Mouse (Mus musculus) hindbrain, embryonic 12.5 days (tissue): Measurements from ENCODE around the gene Rab6a. TPM values are rescaled to one million over a fixed set of nuclear protein-coding genes. Genes with fewer than 3 reads are reported as not detected.
A peak's percentile ranks its signal among the peaks of the same experiment; 100 is the strongest.

Experiments
- ATAC-seq: fragments of 200-750 bp; cut with Nextera tagmentation; 2 replicates; pipeline ENCODE4 v1.8.0; 2017; ENCODE audit warnings: moderate TSS enrichment; ENCODE audit not compliant: low FRiP score
- H3K27ac ChIP-seq: fragments of 300-500 bp; sonication (generic); 2 replicates; pipeline ENCODE4 v1.5.1; 2016; ENCODE audit warnings: mild to moderate bottlenecking
- H3K27me3 ChIP-seq: fragments of 300-500 bp; sonication (generic); 2 replicates; pipeline ENCODE4 v1.6.1; 2016; ENCODE audit warnings: mild to moderate bottlenecking
- H3K36me3 ChIP-seq: fragments of 300-500 bp; sonication (generic); 2 replicates; pipeline ENCODE4 v1.6.1; 2016; ENCODE audit warnings: mild to moderate bottlenecking
- H3K4me1 ChIP-seq: fragments of 300-500 bp; sonication (generic); 2 replicates; pipeline ENCODE4 v1.6.1; 2016
- H3K4me2 ChIP-seq: fragments of 300-500 bp; sonication (generic); replicated peaks from 2 replicates; pipeline ENCODE4 v1.6.1; 2016; ENCODE audit warnings: mild to moderate bottlenecking
- H3K4me3 ChIP-seq: fragments of 300-500 bp; sonication (generic); 2 replicates; pipeline ENCODE4 v1.5.1; 2016; ENCODE audit warnings: mild to moderate bottlenecking
- H3K9ac ChIP-seq: fragments of 300-500 bp; sonication (generic); 2 replicates; pipeline ENCODE4 v1.6.1; 2016; ENCODE audit warnings: mild to moderate bottlenecking, moderate library complexity
- H3K9me3 ChIP-seq: fragments of 300-500 bp; sonication (generic); replicated peaks from 2 replicates; pipeline ENCODE4 v1.6.1; 2016; ENCODE audit warnings: mild to moderate bottlenecking
- WGBS: fragments of 180-500 bp; shearing (Covaris S2); methylation state at CpG from one replicate; pipeline ENCODE4 v1.1.7; 2016; 5-methylcytosine and 5-hydroxymethylcytosine counted together
- polyA plus RNA-seq: library from polyadenylated mRNA; unstranded; fragments of >200 nt; fragmentation: Nextera tagmentation; extraction: Ambion mirVana; gene quantifications from 2 replicates; pipeline ENCODE4 v1.2.1, GENCODE M21; 2016

Gene Rab6a
- polyA plus RNA-seq, 1 experiment from 2014 or later, result 194 TPM

DNA sequence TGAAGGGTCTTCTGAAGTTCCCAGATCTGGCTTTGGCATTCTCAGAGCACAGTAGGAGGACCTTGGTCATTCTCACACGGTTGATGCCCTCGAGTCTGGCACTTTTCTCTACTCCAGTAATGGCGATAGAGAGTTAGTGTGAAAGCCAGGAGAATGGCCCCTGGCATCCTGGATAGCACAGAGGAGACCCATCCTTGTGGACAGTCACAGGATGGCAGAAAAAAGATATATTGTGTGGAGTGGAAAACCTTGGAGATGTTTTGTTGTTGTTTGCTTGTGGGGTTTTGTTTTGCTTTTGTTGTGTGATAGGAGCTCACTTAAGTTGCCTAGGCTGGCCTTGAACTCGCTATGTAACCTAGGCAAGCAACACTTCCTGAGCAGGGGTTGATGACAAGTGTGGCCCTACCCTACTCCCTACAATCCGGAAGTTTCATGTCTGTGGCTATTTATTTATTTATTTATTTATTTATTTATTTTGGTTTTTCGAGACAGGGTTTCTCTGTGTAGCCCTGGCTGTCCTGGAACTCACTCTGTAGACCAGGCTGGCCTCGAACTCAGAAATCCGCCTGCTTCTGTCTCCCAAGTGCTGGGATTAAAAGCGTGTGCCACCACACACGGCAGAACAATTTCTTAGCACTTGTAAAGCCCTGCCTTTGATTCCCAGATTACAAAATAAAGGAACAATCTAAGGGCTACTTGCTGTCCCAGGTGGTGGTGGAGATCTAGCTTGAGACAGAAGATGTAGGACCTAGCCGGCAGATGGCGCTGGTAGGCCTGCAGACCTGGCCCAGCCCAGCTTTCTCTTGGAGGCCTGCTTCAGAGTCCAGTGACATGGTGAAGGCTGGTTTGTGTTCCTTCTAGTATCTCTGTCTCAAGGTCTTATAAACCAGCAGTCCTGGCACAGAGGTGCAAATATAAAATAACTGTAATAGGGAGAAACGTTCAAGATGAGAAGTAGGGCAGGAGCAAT lies 78.1 kb downstream of the Rab6a start:
- Histone ChIP-seq H3K9me3 (no peaks in the 10 kb centered on the region), H3K36me3 (no peaks in the 10 kb centered on the region), H3K4me1 (0 out of 2 replicates have a peak, but pooled peaks cover 2% of the 10 kb centered on the region), H3K4me3 (no peak overlapping the region), H3K9ac (no peak overlapping the region), H3K27me3 (no peaks in the 10 kb centered on the region), H3K4me2 (no peak overlapping the region), H3K27ac (no peak overlapping the region)
- 45% methylated on average over 13 of the region's 13 CpGs for WGBS
- peak; percentile 43; the same call in 1 of the 2 replicates for ATAC-seq

DNA sequence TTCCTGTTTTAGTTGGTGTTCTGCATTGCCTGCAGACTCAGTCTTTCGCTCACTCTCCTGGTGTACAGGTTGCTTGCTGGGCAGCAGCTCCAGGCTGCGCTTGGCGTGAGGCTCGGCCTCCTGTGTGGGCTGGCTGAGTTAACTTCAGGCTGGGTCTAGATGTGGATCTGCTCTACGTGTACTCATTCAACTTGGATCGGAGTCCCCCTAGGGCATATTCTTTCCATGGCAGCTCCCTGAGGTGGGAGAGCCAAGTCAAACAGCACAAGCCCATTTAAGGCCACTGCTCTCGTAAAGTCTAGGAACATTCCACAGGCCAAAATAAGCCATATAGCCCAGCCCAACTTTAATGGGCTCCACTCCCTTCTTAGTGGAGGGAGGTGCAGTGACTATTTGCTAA lies 81.3 kb downstream of the Rab6a start:
- Histone ChIP-seq H3K4me1 (no peaks in the 10 kb centered on the region), H3K36me3 (no peaks in the 10 kb centered on the region), H3K9me3 (no peaks in the 10 kb centered on the region), H3K4me2 (no peak overlapping the region), H3K9ac (no peak overlapping the region), H3K27ac (no peak overlapping the region), H3K4me3 (no peak overlapping the region), H3K27me3 (no peaks in the 10 kb centered on the region)
- 89% methylated on average over 7 of the region's 7 CpGs for WGBS
- ATAC-seq, result no peak

Other genes starting within 250 kb of the Rab6a start
- gene C2cd3, start 235.2 kb upstream of the Rab6a start, polyA plus RNA-seq, result 33.2 and 37.4 TPM in 2 replicates
- 102 and 111 TPM in 2 replicates for gene Ppme1, start 235.1 kb upstream of the Rab6a start, polyA plus RNA-seq
- not detected in 2 replicates for gene Ucp3, start 134.4 kb upstream of the Rab6a start, polyA plus RNA-seq
- 123 and 130 TPM in 2 replicates for gene Ucp2, start 114.1 kb upstream of the Rab6a start, polyA plus RNA-seq
- gene Dnajb13, start 92.5 kb upstream of the Rab6a start, polyA plus RNA-seq, result 5.0 and 8.2 TPM in 2 replicates
- 13.4 and 15.6 TPM in 2 replicates for gene Coa4, start 70.3 kb upstream of the Rab6a start, polyA plus RNA-seq
- 62.3 and 64.6 TPM in 2 replicates for gene Mrpl48, start 891 bp downstream of the Rab6a start, polyA plus RNA-seq
- gene Plekhb1, start 55.0 kb downstream of the Rab6a start, polyA plus RNA-seq, result 10.5 and 16.9 TPM in 2 replicates
- gene Fam168a, start 99.2 kb downstream of the Rab6a start, polyA plus RNA-seq, result 64.7 and 67.2 TPM in 2 replicates